Mouse (Mus musculus) MEL (cell line): Measurements from ENCODE around the gene Zswim9.

Source experiments
- CTCF ChIP-seq, 3 experiments: IDR thresholded peaks in 2 of 3; conservative IDR thresholded peaks in 1 of 3; 2 replicates each; pipeline ENCODE4 v1.5.1; 2011 to 2012; ENCODE audit warnings: low read length in 3 of 3, low read depth in 2 of 3, mild to moderate bottlenecking in 2 of 3, improper control_type of control experiment in 1 of 3, inconsistent platforms in 1 of 3, mixed read lengths in 1 of 3, moderate library complexity in 1 of 3; ENCODE audit not compliant: control insufficient read depth in 1 of 3, insufficient read depth in 1 of 3, poor library complexity in 1 of 3, severe bottlenecking in 1 of 3
- ETS1 ChIP-seq: IDR thresholded peaks from 2 replicates; pipeline ENCODE4 v1.6.1; 2012; ENCODE audit warnings: low read depth, mild to moderate bottlenecking, inconsistent platforms, low read length, improper control_type of control experiment, moderate library complexity
- MAX ChIP-seq: IDR thresholded peaks from 2 replicates; pipeline ENCODE4 v1.6.1; 2011; ENCODE audit warnings: low read length, improper control_type of control experiment
- POLR2AphosphoS2 ChIP-seq: IDR thresholded peaks from 2 replicates; pipeline ENCODE4 v1.6.1; 2011; ENCODE audit warnings: low read length, improper control_type of control experiment
- SIN3A ChIP-seq: IDR thresholded peaks from 2 replicates; pipeline ENCODE4 v1.6.1; 2012; ENCODE audit warnings: low read length, improper control_type of control experiment, inconsistent platforms
- UBTF ChIP-seq: IDR thresholded peaks from 2 replicates; pipeline ENCODE4 v1.6.1; 2012; ENCODE audit warnings: low read depth, mild to moderate bottlenecking, inconsistent platforms, low read length, improper control_type of control experiment, moderate library complexity, borderline replicate concordance; ENCODE audit not compliant: insufficient read depth
- USF1 ChIP-seq: IDR thresholded peaks from 2 replicates; pipeline ENCODE4 v1.6.1; 2014; ENCODE audit warnings: low read depth, mild to moderate bottlenecking, inconsistent platforms, low read length, improper control_type of control experiment, moderate library complexity
- ZC3H11A ChIP-seq: IDR thresholded peaks from 2 replicates; pipeline ENCODE4 v1.6.1; 2012; ENCODE audit warnings: low read depth, mild to moderate bottlenecking, inconsistent platforms, low read length, improper control_type of control experiment

DNA sequence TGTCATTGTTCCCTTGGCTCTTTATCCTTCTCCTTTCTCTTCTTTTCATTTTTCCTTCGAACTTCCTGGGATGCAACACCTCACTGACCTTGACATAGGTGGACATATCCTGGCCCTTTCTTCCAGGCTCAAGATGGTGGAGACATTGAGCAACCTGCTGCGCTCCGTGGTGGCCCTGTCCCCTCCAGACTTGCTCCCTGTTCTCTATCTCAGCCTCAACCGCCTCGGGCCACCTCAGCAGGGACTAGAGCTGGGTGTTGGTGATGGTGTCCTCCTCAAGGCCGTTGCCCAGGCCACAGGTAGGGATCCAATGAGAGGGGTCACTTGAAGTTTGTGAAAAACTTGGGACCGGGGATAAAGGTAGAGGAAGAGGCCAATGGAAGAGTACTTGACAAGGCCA is 16.7 kb upstream of the Zswim9 start:
- TF ChIP-seq MAX (no peak), UBTF (no peak), POLR2AphosphoS2 (no peak), SIN3A (no peak), ZC3H11A (no peak), CTCF (IDR thresholded peaks at IDR 0.05 in 2 of 3, conservative IDR thresholded peaks at IDR 0.05 in 1 of 3; ENCODE audit: control insufficient read depth in 1 of 3, insufficient read depth in 1 of 3, low read depth in 2 of 3, low read length in 3 of 3, poor library complexity in 1 of 3, severe bottlenecking in 1 of 3) (no peak), USF1 (no peak), ETS1 (no peak)
